Mouse (Mus musculus): ENCODE results near the gene Parp4. TPM values are rescaled to one million over a fixed set of nuclear protein-coding genes. Genes with fewer than 3 reads are reported as not detected.
A peak's percentile ranks its signal among the peaks of the same experiment; 100 is the strongest.

Parp4 gene
- polyA plus RNA-seq (2014; fragmentation: Nextera tagmentation; extraction: Ambion mirVana), result 3.4 and 5.1 TPM in 2 replicates

GRCm38 (mm10) chr14:56575416-56575815, at the start of gene Parp4, which contains the start of gene Cenpj:
Parp4 (plus strand) TSS chr14:56575619.
Cenpj (minus strand) TSS chr14:56575425.
- ATAC-seq (ENCODE audit: low read depth), result peak; percentile 36; the same call in 1 of the 2 replicates
- Histone ChIP-seq H3K9me3 (ENCODE audit: control insufficient read depth, low read length) (no peaks in the 10 kb centered on the region), H3K9ac (ENCODE audit: low read depth, low read length) (peak within 1 kb of the TSS; percentile 70), H3K36me3 (ENCODE audit: control insufficient read depth, insufficient read depth, low read length) (no peaks in the 10 kb centered on the region), H3K4me1 (ENCODE audit: control insufficient read depth, insufficient read depth, low read length) (peaks cover 4% of the 10 kb centered on the region; the same call in 1 of the 2 replicates), H3K4me3 (ENCODE audit: low read depth, low read length) (peak within 1 kb of the TSS; percentile 48), H3K27me3 (replicated peaks; ENCODE audit: control insufficient read depth, insufficient read depth, low read length) (no peaks in the 10 kb centered on the region), H3K27ac (replicated peaks; ENCODE audit: low read depth, low read length) (no peak within 1 kb of the TSS), H3K4me2 (ENCODE audit: low read depth, low read length) (peak within 1 kb of the TSS; percentile 76)
- DNase-seq (ENCODE audit: low spot score), result peak; percentile 88
- WGBS, result 0% methylated on average over 22 of the region's 24 CpGs

GRCm38 (mm10) chr14:56530788-56531187, 44.6 kb upstream of the Parp4 start:
- no peaks in the 10 kb centered on the region for H3K4me1 ChIP-seq (ENCODE audit: control insufficient read depth, insufficient read depth, low read length)
- H3K36me3 ChIP-seq (ENCODE audit: control insufficient read depth, insufficient read depth, low read length), result peaks cover 38% of the 10 kb centered on the region
- no peak overlapping the region for H3K4me2 ChIP-seq (ENCODE audit: low read depth, low read length)

DNA sequence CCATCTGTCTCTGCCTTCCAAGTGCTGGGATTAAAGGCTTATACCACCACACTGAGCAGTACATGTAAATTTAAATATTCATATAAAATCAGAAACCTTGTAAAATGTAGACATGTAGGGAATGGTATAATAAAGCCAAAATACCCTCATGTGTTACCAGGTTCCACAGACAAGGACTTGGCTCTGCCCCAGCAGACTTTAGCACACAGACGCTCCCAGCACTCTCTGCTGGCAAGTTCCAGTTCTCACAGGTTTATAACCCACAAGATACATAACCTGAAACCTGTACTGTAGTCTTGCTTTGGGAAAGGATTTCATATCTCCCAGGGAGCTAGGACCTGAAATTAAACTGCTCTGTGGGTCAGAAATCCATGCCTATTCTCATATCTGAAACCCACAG, 30.5 kb upstream of the Parp4 start:
- ATAC-seq (ENCODE audit: low read depth) (no peak), DNase-seq (ENCODE audit: low spot score) (no peak)
- H3K4me3 ChIP-seq (ENCODE audit: low read depth, low read length), result no peak overlapping the region
- H3K36me3 ChIP-seq (ENCODE audit: control insufficient read depth, insufficient read depth, low read length), result no peaks in the 10 kb centered on the region
- H3K27ac ChIP-seq (replicated peaks; ENCODE audit: low read depth, low read length), result no peak overlapping the region
- 71% methylated on average over 1 of the region's 1 CpGs for WGBS
- no peaks in the 10 kb centered on the region for H3K9me3 ChIP-seq (ENCODE audit: control insufficient read depth, low read length)
- no peaks in the 10 kb centered on the region for H3K27me3 ChIP-seq (replicated peaks; ENCODE audit: control insufficient read depth, insufficient read depth, low read length)
- H3K9ac ChIP-seq (ENCODE audit: low read depth, low read length), result no peak overlapping the region
- H3K4me2 ChIP-seq (ENCODE audit: low read depth, low read length), result no peak overlapping the region
- H3K4me1 ChIP-seq (ENCODE audit: control insufficient read depth, insufficient read depth, low read length), result no peaks in the 10 kb centered on the region

More at GRCm38 (mm10) chr14:56530788-56531187, 44.6 kb upstream of the Parp4 start:
- H3K27ac ChIP-seq (replicated peaks; ENCODE audit: low read depth, low read length), result no peak overlapping the region
- H3K9ac ChIP-seq (ENCODE audit: low read depth, low read length), result no peak overlapping the region
- H3K9me3 ChIP-seq (ENCODE audit: control insufficient read depth, low read length), result no peaks in the 10 kb centered on the region
- H3K4me3 ChIP-seq (ENCODE audit: low read depth, low read length), result no peak overlapping the region
- ATAC-seq (ENCODE audit: low read depth), result no peak
- 81% methylated on average over 2 of the region's 2 CpGs for WGBS
- no peaks in the 10 kb centered on the region for H3K27me3 ChIP-seq (replicated peaks; ENCODE audit: control insufficient read depth, insufficient read depth, low read length)
- DNase-seq (ENCODE audit: low spot score), result no peak

DNA sequence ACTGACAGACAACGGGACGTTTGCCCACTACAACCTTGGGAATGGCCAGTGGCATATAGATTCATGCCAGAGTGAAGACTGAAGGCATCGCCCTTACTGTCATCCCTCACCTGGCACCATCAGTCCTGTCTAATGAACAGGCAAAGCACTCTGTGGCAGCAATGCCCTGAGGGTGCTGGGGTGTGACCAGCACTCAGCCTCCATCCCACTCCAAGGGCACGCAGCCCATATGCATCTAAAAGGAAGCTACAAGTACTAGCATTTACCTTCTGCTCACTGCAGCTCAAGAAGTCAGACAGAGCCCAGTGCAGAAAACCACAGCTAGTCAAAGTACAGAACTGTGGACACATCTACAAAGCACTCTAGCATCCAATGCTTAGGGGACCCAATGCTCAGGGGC, 29.9 kb upstream of the Parp4 start:
- no peak overlapping the region for H3K4me2 ChIP-seq (ENCODE audit: low read depth, low read length)
- no peak overlapping the region for H3K27ac ChIP-seq (replicated peaks; ENCODE audit: low read depth, low read length)
- H3K9ac ChIP-seq (ENCODE audit: low read depth, low read length), result no peak overlapping the region
- H3K4me3 ChIP-seq (ENCODE audit: low read depth, low read length), result no peak overlapping the region
- no peaks in the 10 kb centered on the region for H3K27me3 ChIP-seq (replicated peaks; ENCODE audit: control insufficient read depth, insufficient read depth, low read length)
- H3K9me3 ChIP-seq (ENCODE audit: control insufficient read depth, low read length), result no peaks in the 10 kb centered on the region
- H3K4me1 ChIP-seq (ENCODE audit: control insufficient read depth, insufficient read depth, low read length), result no peaks in the 10 kb centered on the region
- ATAC-seq (ENCODE audit: low read depth), result no peak
- H3K36me3 ChIP-seq (ENCODE audit: control insufficient read depth, insufficient read depth, low read length), result no peaks in the 10 kb centered on the region
- no peak for DNase-seq (ENCODE audit: low spot score)
- 90% methylated on average over 4 of the region's 4 CpGs for WGBS

DNA sequence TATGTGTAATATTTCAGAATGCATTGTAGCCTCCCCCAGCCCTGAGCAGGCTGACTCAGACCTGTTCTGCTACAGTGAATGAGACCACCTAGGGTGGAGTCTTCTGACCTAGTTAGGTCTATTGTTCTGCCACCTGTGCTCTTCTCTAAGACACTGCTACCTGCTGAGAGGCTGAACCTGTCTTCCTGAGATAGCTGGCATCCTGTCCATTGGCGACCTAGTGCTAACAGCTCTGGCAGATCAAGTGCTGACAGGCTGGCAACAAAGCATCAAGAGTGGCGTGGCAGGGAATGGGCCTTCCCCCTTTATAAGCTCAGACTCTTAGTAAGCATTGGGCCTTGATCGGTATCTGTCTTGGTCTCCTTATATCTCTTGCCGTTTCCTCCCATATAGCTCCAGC, 24.5 kb upstream of the Parp4 start:
- Histone ChIP-seq H3K27me3 (replicated peaks; ENCODE audit: control insufficient read depth, insufficient read depth, low read length) (no peaks in the 10 kb centered on the region), H3K9me3 (ENCODE audit: control insufficient read depth, low read length) (no peaks in the 10 kb centered on the region), H3K4me1 (ENCODE audit: control insufficient read depth, insufficient read depth, low read length) (no peaks in the 10 kb centered on the region), H3K9ac (ENCODE audit: low read depth, low read length) (no peak overlapping the region), H3K4me2 (ENCODE audit: low read depth, low read length) (no peak overlapping the region), H3K36me3 (ENCODE audit: control insufficient read depth, insufficient read depth, low read length) (peaks cover 25% of the 10 kb centered on the region; the same call in 1 of the 2 replicates), H3K4me3 (ENCODE audit: low read depth, low read length) (no peak overlapping the region), H3K27ac (replicated peaks; ENCODE audit: low read depth, low read length) (no peak overlapping the region)
- ATAC-seq (ENCODE audit: low read depth), result no peak
- WGBS, result 88% methylated on average over 4 of the region's 4 CpGs
- DNase-seq (ENCODE audit: low spot score), result no peak

GRCm38 (mm10) chr14:56552924-56553323, 22.5 kb upstream of the Parp4 start:
- no peaks in the 10 kb centered on the region for H3K9me3 ChIP-seq (ENCODE audit: control insufficient read depth, low read length)
- H3K27me3 ChIP-seq (replicated peaks; ENCODE audit: control insufficient read depth, insufficient read depth, low read length), result no peaks in the 10 kb centered on the region
- DNase-seq (ENCODE audit: low spot score) (no peak), ATAC-seq (ENCODE audit: low read depth) (no peak)
- no peak overlapping the region for H3K4me3 ChIP-seq (ENCODE audit: low read depth, low read length)
- no peak overlapping the region for H3K9ac ChIP-seq (ENCODE audit: low read depth, low read length)
- peaks cover 25% of the 10 kb centered on the region; the same call in 1 of the 2 replicates for H3K36me3 ChIP-seq (ENCODE audit: control insufficient read depth, insufficient read depth, low read length)
- no peaks in the 10 kb centered on the region for H3K4me1 ChIP-seq (ENCODE audit: control insufficient read depth, insufficient read depth, low read length)
- no peak overlapping the region for H3K27ac ChIP-seq (replicated peaks; ENCODE audit: low read depth, low read length)
- 76% methylated on average over 6 of the region's 6 CpGs for WGBS
- no peak overlapping the region for H3K4me2 ChIP-seq (ENCODE audit: low read depth, low read length)

DNA sequence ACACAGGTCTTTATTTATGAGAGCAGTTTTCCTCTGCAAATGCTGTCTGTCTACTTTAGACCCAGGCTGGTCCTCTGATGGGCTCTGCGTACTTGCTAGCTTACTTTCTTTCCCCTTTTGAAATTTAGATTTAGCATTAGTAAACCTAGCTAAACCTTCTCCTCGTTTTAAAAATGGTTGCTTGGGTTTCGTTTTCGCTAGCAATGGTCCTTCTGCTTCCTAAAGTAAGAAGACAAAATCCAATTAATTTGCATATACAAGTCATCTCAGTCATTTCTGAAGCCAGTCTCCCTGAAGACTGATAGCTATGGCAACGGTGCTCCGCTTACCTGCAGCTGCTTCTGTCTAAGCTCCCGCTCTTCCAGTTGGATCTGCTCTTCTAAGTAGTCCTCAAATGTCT, 22.1 kb upstream of the Parp4 start:
- H3K36me3 ChIP-seq (ENCODE audit: control insufficient read depth, insufficient read depth, low read length), result peaks cover 25% of the 10 kb centered on the region; the same call in 1 of the 2 replicates

GRCm38 (mm10) chr14:56554716-56555115, 20.7 kb upstream of the Parp4 start:
- DNase-seq (ENCODE audit: low spot score), result no peak
- no peaks in the 10 kb centered on the region for H3K4me1 ChIP-seq (ENCODE audit: control insufficient read depth, insufficient read depth, low read length)
- H3K4me3 ChIP-seq (ENCODE audit: low read depth, low read length), result no peak overlapping the region
- ATAC-seq (ENCODE audit: low read depth), result no peak
- no peaks in the 10 kb centered on the region for H3K9me3 ChIP-seq (ENCODE audit: control insufficient read depth, low read length)
- no peaks in the 10 kb centered on the region for H3K27me3 ChIP-seq (replicated peaks; ENCODE audit: control insufficient read depth, insufficient read depth, low read length)
- peaks cover 25% of the 10 kb centered on the region; the same call in 1 of the 2 replicates for H3K36me3 ChIP-seq (ENCODE audit: control insufficient read depth, insufficient read depth, low read length)
- H3K9ac ChIP-seq (ENCODE audit: low read depth, low read length), result no peak overlapping the region
- no peak overlapping the region for H3K27ac ChIP-seq (replicated peaks; ENCODE audit: low read depth, low read length)
- no peak overlapping the region for H3K4me2 ChIP-seq (ENCODE audit: low read depth, low read length)
- WGBS, result 92% methylated on average over 2 of the region's 2 CpGs

More for the DNA sequence above, 22.1 kb upstream of the Parp4 start:
- no peaks in the 10 kb centered on the region for H3K4me1 ChIP-seq (ENCODE audit: control insufficient read depth, insufficient read depth, low read length)
- H3K4me2 ChIP-seq (ENCODE audit: low read depth, low read length), result no peak overlapping the region
- H3K27ac ChIP-seq (replicated peaks; ENCODE audit: low read depth, low read length), result no peak overlapping the region
- no peak for DNase-seq (ENCODE audit: low spot score)
- no peaks in the 10 kb centered on the region for H3K27me3 ChIP-seq (replicated peaks; ENCODE audit: control insufficient read depth, insufficient read depth, low read length)
- ATAC-seq (ENCODE audit: low read depth), result no peak
- no peak overlapping the region for H3K9ac ChIP-seq (ENCODE audit: low read depth, low read length)
- WGBS, result 93% methylated on average over 7 of the region's 7 CpGs
- no peaks in the 10 kb centered on the region for H3K9me3 ChIP-seq (ENCODE audit: control insufficient read depth, low read length)
- H3K4me3 ChIP-seq (ENCODE audit: low read depth, low read length), result no peak overlapping the region

DNA sequence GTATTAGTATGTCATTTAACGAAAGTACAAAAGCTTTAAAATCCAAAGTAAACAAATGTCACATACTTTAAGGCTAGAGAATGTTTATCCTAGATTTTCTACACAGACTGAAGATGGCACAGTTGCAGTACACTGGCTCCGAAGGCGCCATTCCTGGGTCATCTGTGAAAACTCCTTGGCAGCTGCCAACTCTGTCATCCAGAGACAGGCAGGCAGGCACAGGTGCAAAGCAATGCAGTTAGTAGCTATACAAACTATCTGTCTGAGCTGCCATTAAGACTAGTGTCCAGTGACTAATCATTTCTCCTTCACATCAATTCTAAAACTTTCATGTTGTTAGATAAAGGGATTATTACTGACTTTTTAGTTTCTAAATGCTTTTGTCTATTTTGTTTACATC, 16.3 kb upstream of the Parp4 start:
- no peaks in the 10 kb centered on the region for H3K9me3 ChIP-seq (ENCODE audit: control insufficient read depth, low read length)
- H3K4me2 ChIP-seq (ENCODE audit: low read depth, low read length), result no peak overlapping the region
- WGBS, result 82% methylated on average over 3 of the region's 3 CpGs
- no peaks in the 10 kb centered on the region for H3K4me1 ChIP-seq (ENCODE audit: control insufficient read depth, insufficient read depth, low read length)
- no peak overlapping the region for H3K4me3 ChIP-seq (ENCODE audit: low read depth, low read length)
- ATAC-seq (ENCODE audit: low read depth) (no peak), DNase-seq (ENCODE audit: low spot score) (no peak)
- no peaks in the 10 kb centered on the region for H3K27me3 ChIP-seq (replicated peaks; ENCODE audit: control insufficient read depth, insufficient read depth, low read length)
- H3K36me3 ChIP-seq (ENCODE audit: control insufficient read depth, insufficient read depth, low read length), result peaks cover 21% of the 10 kb centered on the region
- no peak overlapping the region for H3K9ac ChIP-seq (ENCODE audit: low read depth, low read length)
- no peak overlapping the region for H3K27ac ChIP-seq (replicated peaks; ENCODE audit: low read depth, low read length)

All from embryonic facial prominence, embryonic 14.5 days (tissue).